Mouse (Mus musculus): Measurements from ENCODE around the gene Ncf4. TPM values are rescaled to one million over a fixed set of nuclear protein-coding genes. Genes with fewer than 3 reads are reported as not detected.

Gene Ncf4
- polyA plus RNA-seq, 1 experiment: 27.9 TPM

DNA sequence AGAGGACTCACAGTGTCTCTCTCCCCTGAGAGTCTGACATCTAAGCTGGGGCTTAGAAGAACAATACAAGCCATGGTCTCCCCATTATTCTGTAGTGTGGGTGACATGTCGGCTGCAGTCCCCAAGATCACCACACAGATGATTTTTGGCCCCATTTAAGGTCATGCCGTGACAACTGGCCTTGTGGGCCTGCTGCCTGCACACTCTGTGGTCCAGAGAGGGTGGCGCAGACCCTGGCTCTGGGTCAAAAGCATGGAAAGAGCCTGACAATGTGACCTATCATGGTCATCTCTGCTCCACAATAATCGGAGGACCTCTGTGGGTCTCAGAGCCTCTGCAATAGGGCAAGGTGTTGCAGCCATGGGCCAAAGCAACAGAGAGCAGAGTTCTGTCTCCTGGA is 49.1 kb downstream of the Ncf4 start:
- H3K4me1 ChIP-seq (replicated peaks; ENCODE audit: control insufficient read depth, insufficient read depth, low read length): peaks cover 6% of the 10 kb centered on the region
- H3K36me3 ChIP-seq (ENCODE audit: control insufficient read depth, insufficient read depth, low read length): no peaks in the 10 kb centered on the region
- no peaks in the 10 kb centered on the region for H3K27me3 ChIP-seq (ENCODE audit: control insufficient read depth, insufficient read depth, low read length)
- no peak overlapping the region for H3K4me3 ChIP-seq (ENCODE audit: control insufficient read depth, insufficient read depth, low read length)
- H3K27ac ChIP-seq (ENCODE audit: control insufficient read depth, insufficient read depth, low read length): no peak overlapping the region
- DNase-seq: no peak
- no peak for TF ChIP-seq POLR2A (IDR thresholded peaks at IDR 0.05; ENCODE audit: control insufficient read depth, extremely low read depth, insufficient read depth, low read length, poor library complexity)
- WGBS: 94% methylated on average over 4 of the region's 4 CpGs

- H3K4me3 ChIP-seq (ENCODE audit: control insufficient read depth, insufficient read depth, low read length): no peak overlapping the region
- 84% methylated on average over 1 of the region's 1 CpGs for WGBS
- TF ChIP-seq CTCF (IDR thresholded peaks at IDR 0.05; ENCODE audit: borderline replicate concordance, control insufficient read depth, extremely low read depth, insufficient read depth, low read length, poor library complexity) (no peak), POLR2A (IDR thresholded peaks at IDR 0.05; ENCODE audit: control insufficient read depth, extremely low read depth, insufficient read depth, low read length, poor library complexity) (no peak)
Observed at GRCm38 (mm10) chr15:78298558-78298957, 54.0 kb downstream of the Ncf4 start.

DNA sequence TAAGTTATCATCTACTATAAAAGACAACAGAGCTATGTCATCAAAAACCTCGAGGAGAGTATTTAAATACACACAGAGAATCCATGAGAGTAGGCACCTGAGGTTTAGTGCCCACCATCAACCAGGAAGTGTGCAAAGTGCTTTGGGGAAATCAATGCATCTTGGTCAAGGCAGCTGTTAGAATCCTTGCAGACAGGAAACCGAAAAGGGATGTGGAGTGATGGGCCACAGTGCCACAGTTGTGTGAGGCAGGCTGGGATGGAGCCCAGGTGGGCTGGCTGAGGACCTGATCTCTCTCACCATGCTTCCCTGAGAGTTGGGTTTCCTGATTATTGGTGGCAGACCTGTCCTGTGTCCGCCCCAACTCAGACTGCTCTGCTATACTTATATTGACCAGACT is 55.0 kb downstream of the Ncf4 start:
- DNase-seq: no peak
- Histone ChIP-seq H3K27me3 (ENCODE audit: control insufficient read depth, insufficient read depth, low read length) (no peaks in the 10 kb centered on the region), H3K36me3 (ENCODE audit: control insufficient read depth, insufficient read depth, low read length) (no peaks in the 10 kb centered on the region), H3K27ac (ENCODE audit: control insufficient read depth, insufficient read depth, low read length) (no peak overlapping the region), H3K4me1 (replicated peaks; ENCODE audit: control insufficient read depth, insufficient read depth, low read length) (no peaks in the 10 kb centered on the region; the same call in 1 of the 2 replicates), H3K4me3 (ENCODE audit: control insufficient read depth, insufficient read depth, low read length) (no peak overlapping the region)
- WGBS: 8% methylated on average over 3 of the region's 3 CpGs
- TF ChIP-seq POLR2A (IDR thresholded peaks at IDR 0.05; ENCODE audit: control insufficient read depth, extremely low read depth, insufficient read depth, low read length, poor library complexity) (no peak), CTCF (IDR thresholded peaks at IDR 0.05; ENCODE audit: borderline replicate concordance, control insufficient read depth, extremely low read depth, insufficient read depth, low read length, poor library complexity) (no peak)

More at GRCm38 (mm10) chr15:78298558-78298957, 54.0 kb downstream of the Ncf4 start:
- no peaks in the 10 kb centered on the region for H3K36me3 ChIP-seq (ENCODE audit: control insufficient read depth, insufficient read depth, low read length)
- no peak overlapping the region for H3K27ac ChIP-seq (ENCODE audit: control insufficient read depth, insufficient read depth, low read length)
- H3K4me1 ChIP-seq (replicated peaks; ENCODE audit: control insufficient read depth, insufficient read depth, low read length): no peaks in the 10 kb centered on the region; the same call in 1 of the 2 replicates
- H3K27me3 ChIP-seq (ENCODE audit: control insufficient read depth, insufficient read depth, low read length): no peaks in the 10 kb centered on the region
- DNase-seq: no peak

- no peak for DNase-seq
- Histone ChIP-seq H3K4me3 (ENCODE audit: control insufficient read depth, insufficient read depth, low read length) (no peak overlapping the region), H3K36me3 (ENCODE audit: control insufficient read depth, insufficient read depth, low read length) (no peaks in the 10 kb centered on the region), H3K4me1 (replicated peaks; ENCODE audit: control insufficient read depth, insufficient read depth, low read length) (no peaks in the 10 kb centered on the region; the same call in 1 of the 2 replicates), H3K27me3 (ENCODE audit: control insufficient read depth, insufficient read depth, low read length) (no peaks in the 10 kb centered on the region), H3K27ac (ENCODE audit: control insufficient read depth, insufficient read depth, low read length) (no peak overlapping the region)
- no peak for TF ChIP-seq CTCF (IDR thresholded peaks at IDR 0.05; ENCODE audit: borderline replicate concordance, control insufficient read depth, extremely low read depth, insufficient read depth, low read length, poor library complexity)
- TF ChIP-seq POLR2A (IDR thresholded peaks at IDR 0.05; ENCODE audit: control insufficient read depth, extremely low read depth, insufficient read depth, low read length, poor library complexity): no peak
Observed at GRCm38 (mm10) chr15:78300773-78301172, 56.2 kb downstream of the Ncf4 start.

DNA sequence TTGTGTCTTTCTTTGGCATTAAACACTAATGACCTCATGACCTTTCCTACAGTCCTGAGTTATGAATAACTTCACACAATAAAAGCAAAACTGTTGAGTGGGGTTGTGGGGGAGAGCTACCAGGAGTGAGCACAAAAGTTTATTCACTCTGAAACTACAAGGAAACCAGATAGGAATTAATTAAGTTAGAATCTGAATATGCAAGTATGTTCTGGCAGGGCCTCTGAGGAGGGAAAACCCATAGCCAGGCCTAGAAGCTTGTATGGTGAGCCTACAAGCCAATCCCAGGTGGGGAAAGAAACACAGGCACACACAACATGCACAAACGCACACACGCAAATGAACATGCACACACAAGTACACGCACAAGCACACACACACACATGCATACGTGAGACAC is 58.1 kb downstream of the Ncf4 start:
- no peak overlapping the region for H3K4me3 ChIP-seq (ENCODE audit: control insufficient read depth, insufficient read depth, low read length)
- TF ChIP-seq POLR2A (IDR thresholded peaks at IDR 0.05; ENCODE audit: control insufficient read depth, extremely low read depth, insufficient read depth, low read length, poor library complexity) (no peak), CTCF (IDR thresholded peaks at IDR 0.05; ENCODE audit: borderline replicate concordance, control insufficient read depth, extremely low read depth, insufficient read depth, low read length, poor library complexity) (no peak)
- DNase-seq: no peak
- 97% methylated on average over 4 of the region's 4 CpGs for WGBS
- no peaks in the 10 kb centered on the region; the same call in 1 of the 2 replicates for H3K4me1 ChIP-seq (replicated peaks; ENCODE audit: control insufficient read depth, insufficient read depth, low read length)
- H3K27me3 ChIP-seq (ENCODE audit: control insufficient read depth, insufficient read depth, low read length): no peaks in the 10 kb centered on the region
- no peaks in the 10 kb centered on the region for H3K36me3 ChIP-seq (ENCODE audit: control insufficient read depth, insufficient read depth, low read length)
- no peak overlapping the region for H3K27ac ChIP-seq (ENCODE audit: control insufficient read depth, insufficient read depth, low read length)

DNA sequence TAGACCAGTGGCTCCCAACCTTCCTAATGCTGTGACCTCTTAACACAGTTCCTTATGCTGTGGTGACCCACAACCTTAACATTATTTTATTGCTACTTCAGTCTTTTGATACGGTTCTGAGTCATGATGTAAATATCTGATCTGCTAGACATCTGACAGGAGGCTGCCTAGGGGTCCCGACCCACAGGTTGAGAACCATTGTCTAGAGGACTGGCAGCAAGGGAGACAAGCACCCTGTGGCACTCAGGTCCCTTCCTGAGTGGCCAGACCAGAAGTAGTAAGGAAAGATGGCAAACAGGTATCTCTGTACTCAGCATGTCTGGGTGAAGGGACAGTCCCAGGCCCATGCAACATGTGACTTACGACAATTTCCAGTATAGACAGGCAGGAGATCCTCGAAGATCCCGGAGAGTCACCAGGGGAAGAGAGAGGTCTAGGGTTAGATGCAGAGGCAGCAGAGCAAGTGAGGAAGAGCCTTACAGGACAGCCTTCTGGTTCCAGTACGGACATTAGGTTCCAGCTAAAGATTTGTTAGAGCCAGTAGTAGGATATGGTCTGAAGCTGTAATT is 59.1 kb downstream of the Ncf4 start:
- no peak for DNase-seq
- TF ChIP-seq CTCF (IDR thresholded peaks at IDR 0.05; ENCODE audit: borderline replicate concordance, control insufficient read depth, extremely low read depth, insufficient read depth, low read length, poor library complexity) (no peak), POLR2A (IDR thresholded peaks at IDR 0.05; ENCODE audit: control insufficient read depth, extremely low read depth, insufficient read depth, low read length, poor library complexity) (no peak)
- no peak overlapping the region for H3K27ac ChIP-seq (ENCODE audit: control insufficient read depth, insufficient read depth, low read length)
- no peak overlapping the region for H3K4me3 ChIP-seq (ENCODE audit: control insufficient read depth, insufficient read depth, low read length)
- no peaks in the 10 kb centered on the region for H3K27me3 ChIP-seq (ENCODE audit: control insufficient read depth, insufficient read depth, low read length)
- H3K36me3 ChIP-seq (ENCODE audit: control insufficient read depth, insufficient read depth, low read length): no peaks in the 10 kb centered on the region
- no peaks in the 10 kb centered on the region; the same call in 1 of the 2 replicates for H3K4me1 ChIP-seq (replicated peaks; ENCODE audit: control insufficient read depth, insufficient read depth, low read length)
- WGBS: 87% methylated on average over 6 of the region's 6 CpGs
